Mouse (Mus musculus) ovary, adult 18-20 months (tissue): ENCODE measurements around the gene Gm21637.
"Not testable (repeated sequence)": the region's sequence is repeated elsewhere in the genome, so short reads cannot be mapped to it uniquely, and the experiment has no call there.

Source experiments
- DNase-seq: peaks from one replicate; pipeline ENCODE4 v3.0.0; 2022; ENCODE audit warnings: low spot score, mixed read lengths

Gm21637 gene

DNA sequence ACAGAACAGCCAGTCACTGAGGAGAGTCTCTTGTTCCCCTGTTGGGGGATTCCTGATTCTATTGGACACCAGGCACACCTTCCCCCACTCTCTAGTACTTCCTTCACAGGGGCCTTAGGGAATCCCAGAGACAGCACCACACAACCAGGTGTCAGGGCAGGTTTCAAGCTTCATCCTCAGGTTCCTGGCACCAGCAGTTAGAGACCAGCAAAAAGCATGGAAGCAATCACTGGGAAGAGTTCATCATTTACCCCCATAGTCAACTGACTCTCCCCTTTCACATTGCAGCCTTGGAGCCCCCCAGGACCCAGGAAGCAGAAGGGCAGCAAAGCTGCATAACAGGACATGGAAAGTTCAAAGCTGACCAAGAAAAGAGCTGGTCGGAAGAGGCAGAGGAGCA, at the start of gene Gm21637:
Gm21637 (plus strand) TSS at position 301 of the 400 bp plus-strand sequence.
- not testable (repeated sequence) for DNase-seq
